Mouse (Mus musculus) urinary bladder, postnatal 25 days (tissue): ENCODE data around the gene Acp4.
"Not testable (repeated sequence)": the region's sequence is repeated elsewhere in the genome, so short reads cannot be mapped to it uniquely, and the experiment has no call there.

Source experiments
- DNase-seq: peaks from one replicate; pipeline ENCODE4 v3.0.0; 2022; ENCODE audit warnings: low spot score

The Acp4 gene

GRCm38 (mm10) chr7:44262791-44263643, 5.8 kb upstream of the Acp4 start:
- DNase-seq: peak; percentile 94

GRCm38 (mm10) chr7:44261147-44261546, 4.0 kb upstream of the Acp4 start, which contains the start of gene Gm15517:
Gm15517 (plus strand) TSS chr7:44261447.
- no peak for DNase-seq

- no peak for DNase-seq
Observed at GRCm38 (mm10) chr7:44260410-44260809, 3.2 kb upstream of the Acp4 start.

- no peak for DNase-seq
Observed at GRCm38 (mm10) chr7:44254930-44255329, 2.2 kb downstream of the Acp4 start.

GRCm38 (mm10) chr7:44253023-44253616, 4.1 kb downstream of the Acp4 start:
- DNase-seq: no peak

GRCm38 (mm10) chr7:44250732-44251275, 6.4 kb downstream of the Acp4 start:
- not testable (repeated sequence) for DNase-seq

- DNase-seq: no peak
Observed at GRCm38 (mm10) chr7:44249248-44249647, 7.9 kb downstream of the Acp4 start.

GRCm38 (mm10) chr7:44247971-44248370, 9.2 kb downstream of the Acp4 start:
- no peak for DNase-seq

GRCm38 (mm10) chr7:44246984-44247470, 10.2 kb downstream of the Acp4 start:
- DNase-seq: peak; percentile 43

GRCm38 (mm10) chr7:44246055-44246983, 10.9 kb downstream of the Acp4 start, which contains the start of the genes 1700028J19Rik and 2410002F23Rik:
1700028J19Rik (minus strand) TSS chr7:44246695.
2410002F23Rik (plus strand) TSS chr7:44246722.
- peak; percentile 94 for DNase-seq

GRCm38 (mm10) chr7:44244080-44244479, 13.1 kb downstream of the Acp4 start:
- no peak for DNase-seq

- no peak for DNase-seq
Observed at GRCm38 (mm10) chr7:44241163-44241562, 16.0 kb downstream of the Acp4 start.

GRCm38 (mm10) chr7:44240712-44241111, 16.5 kb downstream of the Acp4 start:
- DNase-seq: no peak

- no peak for DNase-seq
Observed at GRCm38 (mm10) chr7:44239913-44240312, 17.3 kb downstream of the Acp4 start.

GRCm38 (mm10) chr7:44235909-44236308, 21.3 kb downstream of the Acp4 start, which contains the start of gene Gm36864:
Gm36864 (plus strand) TSS chr7:44236177.
- no peak for DNase-seq

- DNase-seq: no peak
Observed at GRCm38 (mm10) chr7:44225076-44225475, 32.1 kb downstream of the Acp4 start, which contains the start of gene Klk1. Klk1 (plus strand) TSS chr7:44225360.

GRCm38 (mm10) chr7:44222335-44222734, 34.8 kb downstream of the Acp4 start:
- DNase-seq: not testable (repeated sequence)

- not testable (repeated sequence) for DNase-seq
Observed at GRCm38 (mm10) chr7:44221601-44222000, 35.6 kb downstream of the Acp4 start.

- DNase-seq: no peak
Observed at GRCm38 (mm10) chr7:44215645-44216044, 41.5 kb downstream of the Acp4 start, which contains the start of gene Klk1b5. Klk1b5 (plus strand) TSS chr7:44215945.

GRCm38 (mm10) chr7:44208307-44208706, 48.9 kb downstream of the Acp4 start:
- DNase-seq: no peak

- not testable (repeated sequence) for DNase-seq
Observed at GRCm38 (mm10) chr7:44207135-44207534, 50.0 kb downstream of the Acp4 start, which contains the start of gene Klk1b4. Klk1b4 (plus strand) TSS chr7:44207435.
